Mouse (Mus musculus) large intestine, adult 2 months (tissue): Measurements from ENCODE around the gene Prss40. TPM values are rescaled to one million over a fixed set of nuclear protein-coding genes. Genes with fewer than 3 reads are reported as not detected.

Experiments used
- polyA plus RNA-seq: library from polyadenylated mRNA; depleted of rRNA; stranded (reverse); fragments of >200 nt; gene quantifications from 2 replicates; pipeline ENCODE4 v1.2.3, GENCODE M21; 2012; rRNA removed

The Prss40 gene
- polyA plus RNA-seq, 1 experiment, result not detected

Other genes with a start within 250 kb of the Prss40 start
- 16.6 and 20.1 TPM in 2 replicates for gene Ccdc115, start 121.3 kb downstream of the Prss40 start, polyA plus RNA-seq
- 36.5 and 52.1 TPM in 2 replicates for gene Imp4, start 121.1 kb downstream of the Prss40 start, polyA plus RNA-seq
- gene Ptpn18, start 101.2 kb downstream of the Prss40 start, polyA plus RNA-seq, result 64.2 and 84.7 TPM in 2 replicates
- gene Prss39, start 62.5 kb downstream of the Prss40 start, polyA plus RNA-seq, result 0.06 TPM in 1 of 2 replicates, not detected in the other
- gene Cfc1, start 25.3 kb downstream of the Prss40 start, polyA plus RNA-seq, result not detected in 2 replicates
- gene Amer3, start 18.7 kb upstream of the Prss40 start, polyA plus RNA-seq, result 0.07 and 0.08 TPM in 2 replicates